Mouse (Mus musculus) 3T3-L1 (cell line): ENCODE data around the gene Slc1a5.

Source experiments
- DNase-seq: peaks from one replicate; pipeline ENCODE4 v3.0.0-alpha.2; 2015; ENCODE audit warnings: low read depth, low spot score

The Slc1a5 gene

GRCm38 (mm10) chr7:16782555-16783125 lies 1.5 kb downstream of the Slc1a5 start:
- DNase-seq: peak; percentile 39

GRCm38 (mm10) chr7:16783224-16783688 lies 2.1 kb downstream of the Slc1a5 start:
- DNase-seq: peak; percentile 64

GRCm38 (mm10) chr7:16783758-16784415 lies 2.7 kb downstream of the Slc1a5 start:
- DNase-seq: peak; percentile 83

- DNase-seq: peak; percentile 68
Observed at GRCm38 (mm10) chr7:16784498-16784976, 3.4 kb downstream of the Slc1a5 start.

- DNase-seq: no peak
Observed at GRCm38 (mm10) chr7:16785541-16786083, 4.5 kb downstream of the Slc1a5 start.

GRCm38 (mm10) chr7:16792316-16792715 lies 11.2 kb downstream of the Slc1a5 start:
- no peak for DNase-seq

- no peak for DNase-seq
Observed at GRCm38 (mm10) chr7:16793010-16793725, 12.0 kb downstream of the Slc1a5 start.

GRCm38 (mm10) chr7:16794886-16795285 lies 13.7 kb downstream of the Slc1a5 start:
- DNase-seq: no peak

- DNase-seq: peak; percentile 64
Observed at GRCm38 (mm10) chr7:16804409-16805028, 23.4 kb downstream of the Slc1a5 start.

- DNase-seq: no peak
Observed at GRCm38 (mm10) chr7:16807936-16808335, 26.8 kb downstream of the Slc1a5 start.

GRCm38 (mm10) chr7:16808647-16809046 lies 27.5 kb downstream of the Slc1a5 start:
- no peak for DNase-seq

GRCm38 (mm10) chr7:16809739-16810138 lies 28.6 kb downstream of the Slc1a5 start:
- DNase-seq: peak; percentile 60

GRCm38 (mm10) chr7:16810399-16810919 lies 29.3 kb downstream of the Slc1a5 start:
- no peak for DNase-seq

GRCm38 (mm10) chr7:16810920-16811648 lies 29.9 kb downstream of the Slc1a5 start:
- DNase-seq: no peak

- DNase-seq: no peak
Observed at GRCm38 (mm10) chr7:16811649-16812070, 30.5 kb downstream of the Slc1a5 start.

GRCm38 (mm10) chr7:16812505-16812904 lies 31.4 kb downstream of the Slc1a5 start:
- peak; percentile 6 for DNase-seq

- peak; percentile 60 for DNase-seq
Observed at GRCm38 (mm10) chr7:16815351-16815941, 34.3 kb downstream of the Slc1a5 start, which contains the start of gene Strn4. Gene Strn4, plus strand, starts transcription at chr7:16815889.

GRCm38 (mm10) chr7:16816078-16816474 lies 34.9 kb downstream of the Slc1a5 start:
- peak; percentile 44 for DNase-seq

GRCm38 (mm10) chr7:16816475-16817122 lies 35.5 kb downstream of the Slc1a5 start, which contains the start of gene Fkrp:
Gene Fkrp, minus strand, starts transcription at chr7:16816732.
- DNase-seq: peak; percentile 12

- peak; percentile 4 for DNase-seq
Observed at GRCm38 (mm10) chr7:16817693-16818092, 36.6 kb downstream of the Slc1a5 start.
